ENCODE assay signal across 23 mouse cellular contexts in genomic region chr16:94773928-94774327, GRCm38 (mm10).
A peak's percentile ranks its signal among the peaks of the same experiment; 100 is the strongest.
DNase-seq lines count a peak whose midpoint lies in the region; ATAC-seq and TF ChIP-seq lines count a peak whose summit lies in the region.
"Had no signal": no experiment of that assay in that cellular context is flagged by ENCODE, and none has a peak within 500 bp of the region (broad histone marks: within the 10 kb centered on the region; RNA-seq: fewer than 3 reads in every experiment).

No protein-coding gene starts in this region.

- H3K4me3 ChIP-seq in left cerebral cortex, adult 2 months = no peak overlapping the region
- H3K4me3 ChIP-seq: embryonic facial prominence, embryonic 10.5 days; forebrain, embryonic 13.5 days; gastrocnemius, adult 2 months; heart, embryonic 10.5 days; hindbrain, embryonic 13.5 days had no signal

- no peak for TF ChIP-seq CTCF in left cerebral cortex, adult 2 months (IDR thresholded peaks at IDR 0.05)

- intact Hi-C loops in heart, postnatal 14 days (cut with DNase I) = no loop called here
- intact Hi-C loops in left cerebral cortex, adult 2 months (cut with DNase I) = no loop called here

- DNase-seq in heart, adult 11 months = peak; percentile 89
- no peak for DNase-seq in heart, postnatal 14 days
- peak; percentile 29 for DNase-seq in c-Kit-positive CD71-negative TER-119-negative erythroid progenitor cells, embryonic 14.5 days (ENCODE audit: low read depth)
- no peak for DNase-seq in cerebellum, postnatal 4 days (ENCODE audit: low spot score in 2 of 2)
- DNase-seq in left cerebral cortex, adult 2 months (ENCODE audit: extremely low spot score in 1 of 2, low spot score in 2 of 2) = no peak
- no peak for DNase-seq in spleen, postnatal 14 days (ENCODE audit: low spot score in 2 of 2)
- DNase-seq: adrenal gland, postnatal 25 days; cerebellum, adult 11 months; cerebellum, adult 8-10 months; cerebellum, postnatal 14 days; forebrain, postnatal 0 days; gastrocnemius, adult 2 months; gastrocnemius, postnatal 25 days; heart, adult 18-20 months; heart, postnatal 10 days; kidney, adult 11 months had no signal

- H3K27ac ChIP-seq in left cerebral cortex, adult 2 months = no peak overlapping the region
- H3K27ac ChIP-seq: embryonic facial prominence, embryonic 10.5 days; forebrain, embryonic 13.5 days; gastrocnemius, adult 2 months; heart, embryonic 10.5 days; hindbrain, embryonic 13.5 days; hindbrain, postnatal 0 days had no signal

- peak; percentile 52 for ATAC-seq in megakaryocyte, adult 5-6 weeks (ENCODE audit: poor library complexity, severe bottlenecking)
- ATAC-seq: activated CD4-positive, CD25-positive, alpha-beta regulatory T cell, adult 4 months; forebrain, embryonic 13.5 days; forebrain, postnatal 0 days; hindbrain, postnatal 0 days had no signal

Comparison
In these comparisons a context has a peak if more than half of its experiments do, and no peak if none do; other contexts are left out.
1. DNase-seq: peak in heart, adult 11 months (single experiment) and c-Kit-positive CD71-negative TER-119-negative erythroid progenitor cells, embryonic 14.5 days (single experiment); none in heart, postnatal 14 days (0 of 2), cerebellum, postnatal 4 days (0 of 2), left cerebral cortex, adult 2 months (0 of 2) and spleen, postnatal 14 days (0 of 2).